Mouse (Mus musculus) stomach, embryonic 16.5 days (tissue): ENCODE results near the gene Nfe2. TPM values are rescaled to one million over a fixed set of nuclear protein-coding genes. Genes with fewer than 3 reads are reported as not detected.

Source experiments
- ATAC-seq: fragments of 200-750 bp; cut with Nextera tagmentation; 2 replicates; pipeline ENCODE4 v1.8.0; 2017; ENCODE audit warnings: moderate number of reproducible peaks, moderate TSS enrichment; ENCODE audit not compliant: insufficient read depth, low FRiP score
- H3K27ac ChIP-seq: fragments of 300-500 bp; sonication (generic); 2 replicates; pipeline ENCODE4 v1.5.1; 2014; ENCODE audit warnings: low read length
- H3K27me3 ChIP-seq: fragments of 300-500 bp; sonication (generic); 2 replicates; pipeline ENCODE4 v1.6.1; 2014; ENCODE audit warnings: low read length, control low read depth, mixed read lengths; ENCODE audit not compliant: control insufficient read depth, insufficient read depth
- H3K36me3 ChIP-seq: fragments of 300-500 bp; sonication (generic); 2 replicates; pipeline ENCODE4 v1.6.1; 2014; ENCODE audit warnings: low read length; ENCODE audit not compliant: control insufficient read depth, insufficient read depth
- H3K4me1 ChIP-seq: fragments of 300-500 bp; sonication (generic); 2 replicates; pipeline ENCODE4 v1.6.1; 2014; ENCODE audit warnings: low read length, control low read depth, mixed read lengths; ENCODE audit not compliant: control insufficient read depth, insufficient read depth
- H3K4me2 ChIP-seq: fragments of 300-500 bp; sonication (generic); 2 replicates; pipeline ENCODE4 v1.6.1; 2014; ENCODE audit warnings: low read depth, low read length, mixed read lengths
- H3K4me3 ChIP-seq: fragments of 300-500 bp; sonication (generic); replicated peaks from 2 replicates; pipeline ENCODE4 v1.5.1; 2014; ENCODE audit warnings: mild to moderate bottlenecking, low read length
- H3K9ac ChIP-seq: fragments of 300-500 bp; sonication (generic); 2 replicates; pipeline ENCODE4 v1.6.1; 2014; ENCODE audit warnings: low read length
- H3K9me3 ChIP-seq: fragments of 300-500 bp; sonication (generic); replicated peaks from 2 replicates; pipeline ENCODE4 v1.6.1; 2016; ENCODE audit warnings: low read length, control low read depth; ENCODE audit not compliant: control insufficient read depth
- WGBS: fragments of 180-500 bp; shearing (Covaris S2); extraction: QIAGEN DNeasy Blood & Tissue Kit; methylation state at CpG from one replicate; pipeline ENCODE4 v1.1.7; 2014; 5-methylcytosine and 5-hydroxymethylcytosine counted together
- microRNA counts: library from miRNA; unstranded; fragments of <30 nt; microRNA quantifications from one replicate; lab custom pipeline; 2016
- microRNA-seq: library from miRNA; unstranded; fragments of <30 nt; microRNA quantifications from one replicate; pipeline ENCODE4, GENCODE M21; 2016
- polyA plus RNA-seq: library from polyadenylated mRNA; unstranded; fragments of >200 nt; fragmentation: Nextera tagmentation; extraction: Ambion mirVana; gene quantifications from 2 replicates; pipeline ENCODE4 v1.2.1, GENCODE M21; 2015

Gene Nfe2
- polyA plus RNA-seq, 1 experiment from 2014 or later, result 11.1 TPM

GRCm38 (mm10) chr15:103220785-103221184, 37.4 kb downstream of the Nfe2 start:
- 21% methylated on average over 3 of the region's 3 CpGs for WGBS
- ATAC-seq, result 0 out of 2 replicates have a peak, but pooled peaks have one; percentile 50
- no peaks in the 10 kb centered on the region for H3K36me3 ChIP-seq
- H3K9me3 ChIP-seq, result no peaks in the 10 kb centered on the region
- no peaks in the 10 kb centered on the region for H3K27me3 ChIP-seq
- peaks cover 22% of the 10 kb centered on the region for H3K4me1 ChIP-seq
- H3K4me2 ChIP-seq, result no peak overlapping the region
- no peak overlapping the region for H3K4me3 ChIP-seq
- no peak overlapping the region; the same call in 1 of the 2 replicates for H3K27ac ChIP-seq
- H3K9ac ChIP-seq, result no peak overlapping the region

DNA sequence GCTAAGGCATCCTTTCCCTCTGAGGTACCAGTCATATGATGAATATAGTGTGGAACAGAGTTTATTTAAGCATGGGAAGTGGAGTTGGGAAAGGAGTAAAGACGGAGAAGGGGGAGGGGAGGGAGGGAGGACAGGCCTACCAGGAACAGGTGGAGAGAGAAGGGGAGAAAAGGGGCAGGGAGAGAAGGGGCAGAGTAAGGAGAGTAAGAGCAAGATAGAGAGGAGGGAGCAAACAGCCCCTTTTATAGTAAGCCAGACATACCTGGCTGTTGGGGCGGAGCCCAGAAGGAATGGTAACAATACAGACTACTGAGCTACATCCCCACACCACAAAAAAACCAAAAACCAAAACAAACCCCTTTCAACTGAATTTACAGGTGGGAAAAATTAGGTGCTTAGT, 42.2 kb downstream of the Nfe2 start:
- WGBS, result 33% methylated on average over 2 of the region's 2 CpGs
- no peak for ATAC-seq
- no peaks in the 10 kb centered on the region for H3K9me3 ChIP-seq
- peaks cover 16% of the 10 kb centered on the region; the same call in 1 of the 2 replicates for H3K36me3 ChIP-seq
- H3K9ac ChIP-seq, result no peak overlapping the region
- 0 out of 2 replicates have a peak overlapping the region, but pooled peaks have one; percentile 47 for H3K4me3 ChIP-seq
- no peaks in the 10 kb centered on the region for H3K27me3 ChIP-seq
- H3K4me1 ChIP-seq, result peaks cover 24% of the 10 kb centered on the region
- peak overlapping the region; percentile 71 for H3K4me2 ChIP-seq
- peak overlapping the region; percentile 93 for H3K27ac ChIP-seq

DNA sequence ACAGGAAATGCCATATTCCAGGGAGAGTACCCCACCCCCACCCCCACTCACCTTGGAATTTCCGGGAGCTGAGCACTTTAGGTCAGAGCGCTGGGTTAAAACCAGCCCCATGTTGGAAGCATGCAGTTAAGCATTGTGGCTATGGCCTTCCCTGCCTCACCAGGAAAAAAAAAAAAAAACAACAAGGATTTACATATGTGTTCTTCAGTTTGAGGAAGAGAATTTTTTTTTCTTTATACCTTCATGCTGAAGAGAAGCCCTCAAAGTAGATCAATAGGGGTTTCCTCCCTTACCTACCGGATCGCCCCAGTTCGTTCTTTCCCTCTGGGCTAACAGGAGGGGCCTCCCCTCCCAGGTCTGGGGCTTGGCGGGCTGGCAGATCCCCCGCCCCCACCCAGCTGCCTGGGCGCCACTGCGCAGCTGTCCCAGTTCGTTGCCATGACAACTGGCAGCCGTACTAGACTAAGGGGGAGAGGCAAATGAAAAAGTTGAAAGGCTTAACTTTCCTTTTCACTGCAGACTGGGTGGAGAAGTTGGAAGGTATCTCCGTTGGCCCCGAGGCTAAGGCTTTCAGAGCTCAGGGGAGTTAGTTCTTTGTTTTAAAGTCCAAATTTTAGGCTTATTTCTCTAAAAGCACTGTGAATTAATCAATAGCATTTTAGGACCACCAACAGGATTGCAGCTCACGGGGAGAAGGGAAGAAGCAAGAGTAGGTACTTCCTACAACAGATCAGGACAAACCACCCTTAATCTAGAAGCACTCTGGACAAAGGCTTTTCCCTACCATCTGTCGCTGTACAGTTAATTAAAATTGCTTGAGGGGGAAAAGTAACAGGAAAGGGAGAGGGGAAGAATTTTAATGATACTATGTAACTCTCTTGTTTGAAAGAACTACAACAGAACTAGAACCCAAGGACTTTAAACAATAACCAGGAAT, 43.0 kb downstream of the Nfe2 start:
- WGBS, result under 1% methylated on average over 15 of the region's 15 CpGs
- Histone ChIP-seq H3K9me3 (no peaks in the 10 kb centered on the region), H3K27ac (peak overlapping the region; percentile 93), H3K4me2 (peak overlapping the region; percentile 71), H3K4me1 (peaks cover 17% of the 10 kb centered on the region), H3K4me3 (peak overlapping the region; percentile 47), H3K36me3 (peaks cover 16% of the 10 kb centered on the region; the same call in 1 of the 2 replicates), H3K9ac (peak overlapping the region; percentile 59), H3K27me3 (no peaks in the 10 kb centered on the region)
- peak; percentile 96 for ATAC-seq

- 39% methylated on average over 2 of the region's 2 CpGs for WGBS
- H3K36me3 ChIP-seq, result peaks cover 16% of the 10 kb centered on the region; the same call in 1 of the 2 replicates
- peak overlapping the region; percentile 27 for H3K4me3 ChIP-seq
- H3K27ac ChIP-seq, result peak overlapping the region; percentile 70
- H3K4me2 ChIP-seq, result peak overlapping the region; percentile 43
- H3K4me1 ChIP-seq, result peaks cover 14% of the 10 kb centered on the region; the same call in 1 of the 2 replicates
- peak overlapping the region; percentile 36; the same call in 1 of the 2 replicates for H3K9ac ChIP-seq
- no peaks in the 10 kb centered on the region for H3K27me3 ChIP-seq
- no peak for ATAC-seq
- no peaks in the 10 kb centered on the region for H3K9me3 ChIP-seq
Measured at GRCm38 (mm10) chr15:103214149-103214548, 44.1 kb downstream of the Nfe2 start.

DNA sequence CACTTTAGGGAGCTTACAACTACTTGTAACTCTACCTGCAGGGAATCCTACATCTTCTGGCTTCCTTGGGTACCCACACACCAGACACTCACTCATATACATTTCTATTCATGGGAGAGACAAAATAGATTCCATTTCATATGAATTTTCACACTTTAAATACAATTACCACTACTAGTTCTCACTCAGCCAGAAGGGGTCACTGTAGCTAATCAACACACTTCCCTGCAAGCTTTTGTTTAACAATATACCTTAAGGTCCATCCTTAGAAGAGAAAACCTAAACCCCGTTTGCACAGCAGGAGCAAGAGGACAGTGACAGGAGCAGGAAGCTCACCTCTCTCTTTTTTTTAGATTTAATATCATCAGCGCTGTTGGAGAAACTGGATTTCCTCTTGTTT, 53.0 kb downstream of the Nfe2 start:
- ATAC-seq, result no peak
- no peak overlapping the region for H3K27ac ChIP-seq
- H3K4me3 ChIP-seq, result no peak overlapping the region
- H3K9ac ChIP-seq, result no peak overlapping the region
- peaks cover 3% of the 10 kb centered on the region; the same call in 1 of the 2 replicates for H3K4me1 ChIP-seq
- H3K36me3 ChIP-seq, result peaks cover 8% of the 10 kb centered on the region; the same call in 1 of the 2 replicates
- no peak overlapping the region for H3K4me2 ChIP-seq
- H3K9me3 ChIP-seq, result no peaks in the 10 kb centered on the region
- H3K27me3 ChIP-seq, result no peaks in the 10 kb centered on the region
- 49% methylated on average over 2 of the region's 2 CpGs for WGBS

GRCm38 (mm10) chr15:103202088-103202793, 56.0 kb downstream of the Nfe2 start:
- 31% methylated on average over 6 of the region's 6 CpGs for WGBS
- H3K4me2 ChIP-seq, result peak overlapping the region; percentile 9; the same call in 1 of the 2 replicates
- H3K27me3 ChIP-seq, result no peaks in the 10 kb centered on the region
- peak overlapping the region; percentile 68 for H3K27ac ChIP-seq
- ATAC-seq, result peak; percentile 81
- H3K9me3 ChIP-seq, result no peaks in the 10 kb centered on the region
- peaks cover 3% of the 10 kb centered on the region; the same call in 1 of the 2 replicates for H3K4me1 ChIP-seq
- H3K4me3 ChIP-seq, result no peak overlapping the region
- peaks cover 9% of the 10 kb centered on the region; the same call in 1 of the 2 replicates for H3K36me3 ChIP-seq
- no peak overlapping the region for H3K9ac ChIP-seq

MicroRNAs encoded within 50 kb of the gene (microRNA counts, 519-probe panel; counts per million panel counts)
- microRNA mmu-miR-148b (lab: Ali Mortazavi, UCI), result 3,201 counts per million, percentile 74 among the panel's probes with 10 or more counts

Small RNAs within 50 kb of the gene (microRNA-seq; reads per million reads assigned to microRNA genes)
- gene Mir148b, result 192 reads per million, percentile 62 among the genes with 10 or more reads in this experiment

Other genes starting within 250 kb of the Nfe2 start
- 19.0 and 20.0 TPM in 2 replicates for gene Hoxc4, start 239.5 kb downstream of the Nfe2 start, polyA plus RNA-seq
- 20.1 and 21.1 TPM in 2 replicates for gene Smug1, start 91.3 kb downstream of the Nfe2 start, polyA plus RNA-seq
- 88.3 and 91.8 TPM in 2 replicates for gene Cbx5, start 18.6 kb downstream of the Nfe2 start, polyA plus RNA-seq
- 525 and 529 TPM in 2 replicates for gene Hnrnpa1, start 18.0 kb downstream of the Nfe2 start, polyA plus RNA-seq
- 265 and 272 TPM in 2 replicates for gene Copz1, start 14.3 kb upstream of the Nfe2 start, polyA plus RNA-seq
- gene Gpr84, start 52.2 kb upstream of the Nfe2 start, polyA plus RNA-seq, result 0.15 and 0.59 TPM in 2 replicates
- gene Zfp385a, start 81.7 kb upstream of the Nfe2 start, polyA plus RNA-seq, result 6.9 and 7.0 TPM in 2 replicates
- gene Itga5, start 108.4 kb upstream of the Nfe2 start, polyA plus RNA-seq, result 58.9 and 59.0 TPM in 2 replicates
- not detected in 2 replicates for gene Gtsf1, start 172.1 kb upstream of the Nfe2 start, polyA plus RNA-seq
- not detected in 2 replicates for gene Gtsf2, start 190.1 kb upstream of the Nfe2 start, polyA plus RNA-seq
- 4.5 and 4.6 TPM in 2 replicates for gene Nckap1l, start 195.4 kb upstream of the Nfe2 start, polyA plus RNA-seq
- gene Pde1b, start 244.6 kb upstream of the Nfe2 start, polyA plus RNA-seq, result 10.7 and 10.8 TPM in 2 replicates